Mouse (Mus musculus) olfactory bulb, adult 2 months (tissue): ENCODE data around the gene Trarg1.

ENCODE experiments used
- CTCF ChIP-seq: fragments of 200-500 bp; IDR thresholded peaks from 2 replicates; pipeline ENCODE4 v1.5.1; 2012; ENCODE audit warnings: low read depth, mild to moderate bottlenecking, low read length, moderate library complexity; ENCODE audit not compliant: insufficient read depth
- POLR2A ChIP-seq: fragments of 200-500 bp; IDR thresholded peaks from 2 replicates; pipeline ENCODE4 v1.6.1; 2012; ENCODE audit warnings: mild to moderate bottlenecking, low read depth, low read length, moderate library complexity; ENCODE audit not compliant: insufficient read depth

DNA sequence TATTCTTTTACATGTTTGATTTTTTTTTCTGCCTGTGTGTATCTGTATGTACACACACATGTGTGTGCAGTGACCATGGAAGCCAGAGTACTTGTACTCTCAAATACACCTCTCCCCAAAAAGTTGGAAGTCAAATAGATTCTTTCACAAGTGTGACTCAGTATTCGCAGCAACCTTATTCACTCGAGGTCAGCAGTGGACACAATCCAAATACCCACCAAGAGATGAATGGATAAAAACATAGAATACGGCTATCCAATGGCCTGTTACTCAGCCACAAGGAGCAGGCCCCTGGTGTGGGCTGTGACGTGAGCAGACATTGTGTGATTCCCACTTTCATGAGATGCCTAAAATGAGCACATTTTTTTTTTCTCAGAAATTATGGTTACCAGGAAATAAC is 39.4 kb upstream of the Trarg1 start:
- TF ChIP-seq POLR2A (no peak), CTCF (no peak)
